In genomic region chr17:75877848-75878247, GRCm38 (mm10) we compare ENCODE assay signal across 10 mouse cellular contexts.
DNase-seq lines count a peak whose midpoint lies in the region.
"Had no signal": no experiment of that assay in that cellular context is flagged by ENCODE, and none has a peak within 500 bp of the region (broad histone marks: within the 10 kb centered on the region; RNA-seq: fewer than 3 reads in every experiment).

No protein-coding gene starts in this region.

- DNase-seq in kidney, postnatal 10 days = peak; percentile 8
- no peak for DNase-seq in kidney, postnatal 36 days
- DNase-seq in ovary, postnatal 36 days (ENCODE audit: low spot score) = peak; percentile 8
- DNase-seq in ovary, postnatal 10 days (ENCODE audit: low spot score) = no peak
- peak; percentile 0 for DNase-seq in ZHBTc4 (ENCODE audit: low read depth, low spot score)
- peak; percentile 52 for DNase-seq in retina, postnatal 1 day
- DNase-seq in frontal cortex, postnatal 14 days (ENCODE audit: low spot score in 2 of 2) = no peak
- DNase-seq: adrenal gland, adult 8-10 months; heart, adult 11 months; lung, adult 2 months had no signal

Comparison
In these comparisons a context has a peak if more than half of its experiments do, and no peak if none do; other contexts are left out.
1. DNase-seq: peak in kidney, postnatal 10 days (single experiment), ovary, postnatal 36 days (single experiment), ZHBTc4 (single experiment) and retina, postnatal 1 day (single experiment); none in kidney, postnatal 36 days (0 of 2), ovary, postnatal 10 days (single experiment) and frontal cortex, postnatal 14 days (0 of 2).